Mouse (Mus musculus): ENCODE measurements around the gene Olfr288. TPM values are rescaled to one million over a fixed set of nuclear protein-coding genes. Genes with fewer than 3 reads are reported as not detected.

Olfr288 gene
- polyA plus RNA-seq, 1 experiment from 2014 or later = not detected

- whole genome bisulfite sequencing = 46% methylated on average over 10 of the region's 10 CpGs
These were observed 46.2 kb downstream of the Olfr288 start for GRCm38 (mm10) chr15:98149166-98149602.

GRCm38 (mm10) chr15:98148356-98148755 lies 47.0 kb downstream of the Olfr288 start:
- H3K9ac ChIP-seq = no peak overlapping the region
- H3K4me2 ChIP-seq (replicated peaks) = no peak overlapping the region
- peaks cover 9% of the 10 kb centered on the region for H3K4me1 ChIP-seq
- WGBS = 78% methylated on average over 3 of the region's 3 CpGs
- H3K36me3 ChIP-seq = no peaks in the 10 kb centered on the region
- ATAC-seq (ENCODE audit: insufficient number of reproducible peaks, low FRiP score, low TSS enrichment, low read depth) = no peak
- no peak overlapping the region for H3K4me3 ChIP-seq (replicated peaks)
- no peak overlapping the region for H3K27ac ChIP-seq (replicated peaks)
- no peaks in the 10 kb centered on the region for H3K27me3 ChIP-seq
- H3K9me3 ChIP-seq (replicated peaks) = no peaks in the 10 kb centered on the region

More at GRCm38 (mm10) chr15:98149166-98149602, 46.2 kb downstream of the Olfr288 start:
- Histone ChIP-seq H3K4me3 (replicated peaks) (no peak overlapping the region), H3K4me2 (replicated peaks) (no peak overlapping the region), H3K9ac (no peak overlapping the region), H3K27me3 (no peaks in the 10 kb centered on the region), H3K36me3 (no peaks in the 10 kb centered on the region), H3K9me3 (replicated peaks) (no peaks in the 10 kb centered on the region), H3K27ac (replicated peaks) (no peak overlapping the region; the same call in 1 of the 2 replicates), H3K4me1 (peaks cover 7% of the 10 kb centered on the region)
- ATAC-seq (ENCODE audit: insufficient number of reproducible peaks, low FRiP score, low TSS enrichment, low read depth) = no peak

GRCm38 (mm10) chr15:98145559-98146181 lies 49.7 kb downstream of the Olfr288 start:
- no peaks in the 10 kb centered on the region for H3K9me3 ChIP-seq (replicated peaks)
- WGBS = under 1% methylated on average over 38 of the region's 38 CpGs

GRCm38 (mm10) chr15:98144861-98145507 lies 50.4 kb downstream of the Olfr288 start:
- Histone ChIP-seq H3K27me3 (no peaks in the 10 kb centered on the region), H3K9ac (peak overlapping the region; percentile 88), H3K4me1 (peaks cover 9% of the 10 kb centered on the region), H3K9me3 (replicated peaks) (no peaks in the 10 kb centered on the region), H3K27ac (replicated peaks) (peak overlapping the region; percentile 84), H3K4me2 (replicated peaks) (peak overlapping the region; percentile 70), H3K4me3 (replicated peaks) (peak overlapping the region; percentile 98), H3K36me3 (peaks cover 20% of the 10 kb centered on the region)
- ATAC-seq (ENCODE audit: insufficient number of reproducible peaks, low FRiP score, low TSS enrichment, low read depth) = peak; percentile 55
- WGBS = 0% methylated on average over 35 of the region's 36 CpGs

More at GRCm38 (mm10) chr15:98145559-98146181, 49.7 kb downstream of the Olfr288 start:
- H3K27ac ChIP-seq (replicated peaks) = peak overlapping the region; percentile 84
- no peaks in the 10 kb centered on the region for H3K27me3 ChIP-seq
- peaks cover 13% of the 10 kb centered on the region for H3K36me3 ChIP-seq
- H3K4me3 ChIP-seq (replicated peaks) = peak overlapping the region; percentile 98
- peak; percentile 92 for ATAC-seq (ENCODE audit: insufficient number of reproducible peaks, low FRiP score, low TSS enrichment, low read depth)
- H3K4me1 ChIP-seq = peaks cover 9% of the 10 kb centered on the region
- peak overlapping the region; percentile 88 for H3K9ac ChIP-seq
- peak overlapping the region; percentile 70 for H3K4me2 ChIP-seq (replicated peaks)

GRCm38 (mm10) chr15:98142515-98142914 lies 52.8 kb downstream of the Olfr288 start:
- Histone ChIP-seq H3K4me3 (replicated peaks) (no peak overlapping the region), H3K4me2 (replicated peaks) (no peak overlapping the region), H3K36me3 (peaks cover 40% of the 10 kb centered on the region), H3K27ac (replicated peaks) (no peak overlapping the region), H3K9me3 (replicated peaks) (no peaks in the 10 kb centered on the region), H3K4me1 (peaks cover 9% of the 10 kb centered on the region), H3K27me3 (no peaks in the 10 kb centered on the region), H3K9ac (no peak overlapping the region)
- WGBS = 78% methylated on average over 9 of the region's 10 CpGs
- ATAC-seq (ENCODE audit: insufficient number of reproducible peaks, low FRiP score, low TSS enrichment, low read depth) = no peak

- WGBS = 80% methylated on average over 5 of the region's 5 CpGs
- peaks cover 9% of the 10 kb centered on the region for H3K4me1 ChIP-seq
- no peak overlapping the region for H3K9ac ChIP-seq
- no peaks in the 10 kb centered on the region for H3K9me3 ChIP-seq (replicated peaks)
- no peak for ATAC-seq (ENCODE audit: insufficient number of reproducible peaks, low FRiP score, low TSS enrichment, low read depth)
- peaks cover 57% of the 10 kb centered on the region for H3K36me3 ChIP-seq
- H3K4me3 ChIP-seq (replicated peaks) = no peak overlapping the region
- no peak overlapping the region for H3K27ac ChIP-seq (replicated peaks)
- no peaks in the 10 kb centered on the region for H3K27me3 ChIP-seq
- H3K4me2 ChIP-seq (replicated peaks) = no peak overlapping the region
These were observed 54.5 kb downstream of the Olfr288 start for GRCm38 (mm10) chr15:98140809-98141208.

- Histone ChIP-seq H3K9ac (no peak overlapping the region), H3K4me2 (replicated peaks) (no peak overlapping the region), H3K27me3 (no peaks in the 10 kb centered on the region), H3K4me1 (peaks cover 8% of the 10 kb centered on the region), H3K27ac (replicated peaks) (no peak overlapping the region), H3K9me3 (replicated peaks) (no peaks in the 10 kb centered on the region), H3K4me3 (replicated peaks) (no peak overlapping the region), H3K36me3 (peaks cover 68% of the 10 kb centered on the region)
- 81% methylated on average over 7 of the region's 7 CpGs for WGBS
- ATAC-seq (ENCODE audit: insufficient number of reproducible peaks, low FRiP score, low TSS enrichment, low read depth) = no peak
These were observed 55.6 kb downstream of the Olfr288 start for GRCm38 (mm10) chr15:98139763-98140162.

GRCm38 (mm10) chr15:98136871-98137270 lies 58.5 kb downstream of the Olfr288 start:
- H3K9me3 ChIP-seq (replicated peaks) = no peaks in the 10 kb centered on the region
- no peak overlapping the region for H3K27ac ChIP-seq (replicated peaks)
- no peaks in the 10 kb centered on the region for H3K4me1 ChIP-seq
- H3K4me2 ChIP-seq (replicated peaks) = no peak overlapping the region
- H3K9ac ChIP-seq = no peak overlapping the region
- no peak for ATAC-seq (ENCODE audit: insufficient number of reproducible peaks, low FRiP score, low TSS enrichment, low read depth)
- peaks cover 91% of the 10 kb centered on the region for H3K36me3 ChIP-seq
- H3K4me3 ChIP-seq (replicated peaks) = no peak overlapping the region
- no peaks in the 10 kb centered on the region for H3K27me3 ChIP-seq
- 90% methylated on average over 9 of the region's 9 CpGs for WGBS

Other genes with a start within 250 kb of the Olfr288 start
- gene Tmem106c, start 231.3 kb downstream of the Olfr288 start, polyA plus RNA-seq (2015; fragmentation: Nextera tagmentation; extraction: Ambion mirVana) = 52.6 and 60.8 TPM in 2 replicates
- 225 and 386 TPM in 2 replicates for gene Col2a1, start 190.8 kb downstream of the Olfr288 start, polyA plus RNA-seq (2015; fragmentation: Nextera tagmentation; extraction: Ambion mirVana)
- gene Pfkm, start 103.0 kb downstream of the Olfr288 start, polyA plus RNA-seq (2015; fragmentation: Nextera tagmentation; extraction: Ambion mirVana) = 49.2 and 49.9 TPM in 2 replicates
- 27.8 and 28.1 TPM in 2 replicates for gene Senp1, start 101.8 kb downstream of the Olfr288 start, polyA plus RNA-seq (2015; fragmentation: Nextera tagmentation; extraction: Ambion mirVana)
- gene Asb8, start 29.9 kb downstream of the Olfr288 start, polyA plus RNA-seq (2015; fragmentation: Nextera tagmentation; extraction: Ambion mirVana) = 47.8 and 48.5 TPM in 2 replicates
- 2.1 and 2.9 TPM in 2 replicates for gene Ccdc184, start 28.4 kb downstream of the Olfr288 start, polyA plus RNA-seq (2015; fragmentation: Nextera tagmentation; extraction: Ambion mirVana)
- not detected in 2 replicates for gene Gm44579, start 25.4 kb upstream of the Olfr288 start, polyA plus RNA-seq (2015; fragmentation: Nextera tagmentation; extraction: Ambion mirVana)
- not detected in 2 replicates for gene Olfr287, start 25.5 kb upstream of the Olfr288 start, polyA plus RNA-seq (2015; fragmentation: Nextera tagmentation; extraction: Ambion mirVana)
- gene Olfr286, start 38.9 kb upstream of the Olfr288 start, polyA plus RNA-seq (2015; fragmentation: Nextera tagmentation; extraction: Ambion mirVana) = 0.09 TPM in 1 of 2 replicates, not detected in the other
- not detected in 2 replicates for gene H1fnt, start 61.8 kb upstream of the Olfr288 start, polyA plus RNA-seq (2015; fragmentation: Nextera tagmentation; extraction: Ambion mirVana)
- 0.75 and 0.83 TPM in 2 replicates for gene Zfp641, start 100.6 kb upstream of the Olfr288 start, polyA plus RNA-seq (2015; fragmentation: Nextera tagmentation; extraction: Ambion mirVana)
- gene Olfr285, start 121.8 kb upstream of the Olfr288 start, polyA plus RNA-seq (2015; fragmentation: Nextera tagmentation; extraction: Ambion mirVana) = not detected in 2 replicates
- gene Olfr284, start 145.4 kb upstream of the Olfr288 start, polyA plus RNA-seq (2015; fragmentation: Nextera tagmentation; extraction: Ambion mirVana) = 0.67 and 0.87 TPM in 2 replicates
- gene Olfr283, start 185.4 kb upstream of the Olfr288 start, polyA plus RNA-seq (2015; fragmentation: Nextera tagmentation; extraction: Ambion mirVana) = 0.19 TPM in 1 of 2 replicates, not detected in the other
- gene Olfr282, start 235.7 kb upstream of the Olfr288 start, polyA plus RNA-seq (2015; fragmentation: Nextera tagmentation; extraction: Ambion mirVana) = 0.51 TPM in 1 of 2 replicates, not detected in the other

Measured in embryonic facial prominence, embryonic 15.5 days (tissue).